Mouse (Mus musculus) CD4-positive naive resting alpha-beta T cell, adult 76 days (primary cell): ENCODE measurements around the gene Kif11. TPM values are rescaled to one million over a fixed set of nuclear protein-coding genes. Genes with fewer than 3 reads are reported as not detected.

Experiments used
- total RNA-seq: library from RNA; stranded (reverse); gene quantifications from one replicate; pipeline ENCODE4 v1.2.4, GENCODE M21; 2023

The Kif11 gene
- total RNA-seq: 2.1 TPM

GRCm38 (mm10) chr19:37375755-37376615 is at the start of gene Kif11:
TSS of gene Kif11 (plus strand) at chr19:37376403.

GRCm38 (mm10) chr19:37337752-37338151 is 38.5 kb upstream of the Kif11 start, which contains the start of gene Ide:
TSS of gene Ide (minus strand) at chr19:37337852.

GRCm38 (mm10) chr19:37434263-37434951 is 58.2 kb downstream of the Kif11 start, which contains the start of gene Hhex:
TSS of gene Hhex (plus strand) at chr19:37434810.

Other genes starting within 250 kb of the Kif11 start
- gene March5, start 168.9 kb upstream of the Kif11 start, total RNA-seq: 64.3 TPM
- gene Cpeb3, start 167.8 kb upstream of the Kif11 start, total RNA-seq: 1.3 TPM
- gene Ide, start 38.6 kb upstream of the Kif11 start, total RNA-seq: 28.8 TPM
- 5.6 TPM for gene Hhex, start 58.4 kb downstream of the Kif11 start, total RNA-seq
- gene Exoc6, start 174.0 kb downstream of the Kif11 start, total RNA-seq: 30.7 TPM